Mouse (Mus musculus): ENCODE results near the gene Stoml1. TPM values are rescaled to one million over a fixed set of nuclear protein-coding genes. Genes with fewer than 3 reads are reported as not detected.

Stoml1 gene
- polyA plus RNA-seq, 1 experiment from 2014 or later: 107 TPM

DNA sequence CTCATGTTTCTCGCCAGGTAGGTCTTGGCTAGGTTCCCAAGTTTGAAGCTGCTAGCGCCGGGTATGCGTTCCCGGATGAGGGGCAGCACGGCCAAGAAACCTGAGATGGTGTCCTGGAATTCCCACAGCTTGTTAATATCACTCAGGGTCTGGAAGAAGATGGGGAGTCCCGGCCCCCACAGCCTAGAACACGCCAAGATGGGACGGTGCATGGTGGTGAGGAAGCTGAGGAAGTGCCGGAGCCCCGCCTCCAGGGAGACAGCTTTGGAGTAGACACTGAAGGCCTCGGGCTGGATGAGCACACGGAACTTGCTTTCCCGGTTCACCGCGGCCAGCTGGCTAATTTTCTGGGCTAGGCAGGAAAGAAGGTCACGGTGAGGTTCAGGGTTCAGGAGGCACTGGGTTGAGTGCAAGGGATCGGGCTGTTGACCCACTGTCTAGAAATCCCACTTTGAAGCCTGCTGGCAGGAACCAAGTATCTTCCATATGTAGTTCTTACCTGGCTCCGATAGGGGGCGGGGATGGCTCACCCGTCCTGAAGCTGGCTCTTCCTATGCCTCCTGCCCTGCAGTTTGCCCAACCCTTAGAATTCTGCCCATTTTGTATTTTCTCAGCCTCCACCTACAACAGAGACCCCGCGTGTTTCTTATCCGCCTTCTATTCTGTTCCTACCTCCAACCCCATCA is 32.6 kb upstream of the Stoml1 start:
- no peaks in the 10 kb centered on the region for H3K4me1 ChIP-seq (replicated peaks)
- H3K9me3 ChIP-seq: no peaks in the 10 kb centered on the region
- H3K4me3 ChIP-seq: no peak overlapping the region
- no peaks in the 10 kb centered on the region for H3K27me3 ChIP-seq
- ATAC-seq (ENCODE audit: low read depth): no peak
- no peak overlapping the region for H3K4me2 ChIP-seq
- H3K36me3 ChIP-seq: no peaks in the 10 kb centered on the region
- H3K27ac ChIP-seq (replicated peaks): no peak overlapping the region
- WGBS: 77% methylated on average over 24 of the region's 24 CpGs
- no peak overlapping the region for H3K9ac ChIP-seq

DNA sequence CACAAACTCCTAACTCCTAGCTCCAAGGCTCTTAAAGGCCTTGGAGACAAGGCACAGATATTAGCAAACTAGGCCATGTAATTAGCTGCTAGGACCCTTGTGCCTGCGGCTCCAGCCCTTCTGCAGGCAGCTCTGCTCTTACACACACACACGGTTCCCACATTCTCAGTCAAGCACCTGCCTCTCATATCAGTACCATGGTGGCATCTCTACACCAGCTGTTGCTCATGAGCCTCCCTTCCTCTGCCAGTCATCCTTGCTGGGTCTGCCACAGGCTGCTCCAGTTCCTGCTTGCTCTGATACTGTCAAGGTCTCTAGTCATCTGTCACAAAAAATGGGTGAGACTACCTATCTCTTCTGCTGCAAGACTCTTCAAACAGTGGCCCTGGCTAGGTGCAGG is 28.6 kb upstream of the Stoml1 start:
- Histone ChIP-seq H3K4me2 (no peak overlapping the region), H3K27ac (replicated peaks) (no peak overlapping the region), H3K27me3 (no peaks in the 10 kb centered on the region), H3K36me3 (no peaks in the 10 kb centered on the region), H3K4me1 (replicated peaks) (no peaks in the 10 kb centered on the region), H3K9ac (no peak overlapping the region), H3K4me3 (no peak overlapping the region), H3K9me3 (no peaks in the 10 kb centered on the region)
- ATAC-seq (ENCODE audit: low read depth): no peak
- WGBS: 90% methylated on average over 2 of the region's 2 CpGs

DNA sequence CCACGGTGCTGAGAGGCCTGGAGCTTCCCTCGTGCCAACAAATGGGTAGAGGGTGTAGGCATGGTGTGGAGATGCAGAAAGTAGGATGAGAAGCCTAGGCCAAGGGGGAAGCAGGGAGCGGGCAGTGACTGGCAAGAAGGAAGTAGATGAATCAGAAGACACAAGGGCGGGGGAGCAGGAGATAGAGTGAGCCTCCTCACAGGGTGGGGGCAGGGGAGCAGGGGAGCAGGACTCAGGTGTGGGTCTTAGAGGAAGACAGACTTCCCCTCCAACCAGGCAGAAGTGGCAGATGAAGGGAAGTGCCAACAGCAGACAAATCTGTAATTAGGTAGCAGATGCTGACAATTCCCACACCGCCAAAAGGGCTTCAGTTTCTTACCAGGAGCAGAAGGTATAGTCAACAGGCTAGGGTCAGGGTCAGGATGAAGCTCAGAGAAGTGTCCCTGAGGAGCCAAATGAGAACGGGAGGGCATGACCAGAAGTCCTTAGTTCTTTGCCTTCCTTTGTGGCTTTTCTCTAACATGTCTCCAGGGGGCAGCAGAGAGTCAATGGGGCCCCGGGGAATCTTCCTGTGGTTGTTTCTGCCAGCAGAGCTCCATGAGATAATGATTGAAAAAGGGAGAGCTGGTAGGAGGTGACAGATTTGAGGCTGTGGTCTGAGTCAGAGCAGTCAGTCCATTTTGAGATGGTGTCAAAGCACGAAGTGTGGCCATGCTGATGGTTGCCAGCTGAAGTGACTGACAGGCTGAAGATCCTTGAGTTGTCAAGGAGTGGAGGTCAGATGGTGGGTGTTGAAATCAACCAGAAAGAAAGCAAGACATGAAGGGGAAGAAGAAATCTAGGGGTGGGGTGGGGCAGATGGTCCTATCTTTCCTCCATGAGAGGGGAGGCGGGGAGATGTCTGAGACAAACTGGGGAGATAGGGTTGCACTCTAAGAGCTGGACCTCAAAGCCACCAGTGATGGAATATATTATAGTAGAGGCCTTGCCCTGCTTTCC is 26.8 kb upstream of the Stoml1 start:
- Histone ChIP-seq H3K27me3 (no peaks in the 10 kb centered on the region), H3K27ac (replicated peaks) (no peak overlapping the region), H3K4me2 (no peak overlapping the region), H3K4me3 (no peak overlapping the region), H3K9ac (no peak overlapping the region), H3K9me3 (no peaks in the 10 kb centered on the region), H3K4me1 (replicated peaks) (no peaks in the 10 kb centered on the region), H3K36me3 (no peaks in the 10 kb centered on the region)
- no peak for ATAC-seq (ENCODE audit: low read depth)
- WGBS: 63% methylated on average over 9 of the region's 9 CpGs

DNA sequence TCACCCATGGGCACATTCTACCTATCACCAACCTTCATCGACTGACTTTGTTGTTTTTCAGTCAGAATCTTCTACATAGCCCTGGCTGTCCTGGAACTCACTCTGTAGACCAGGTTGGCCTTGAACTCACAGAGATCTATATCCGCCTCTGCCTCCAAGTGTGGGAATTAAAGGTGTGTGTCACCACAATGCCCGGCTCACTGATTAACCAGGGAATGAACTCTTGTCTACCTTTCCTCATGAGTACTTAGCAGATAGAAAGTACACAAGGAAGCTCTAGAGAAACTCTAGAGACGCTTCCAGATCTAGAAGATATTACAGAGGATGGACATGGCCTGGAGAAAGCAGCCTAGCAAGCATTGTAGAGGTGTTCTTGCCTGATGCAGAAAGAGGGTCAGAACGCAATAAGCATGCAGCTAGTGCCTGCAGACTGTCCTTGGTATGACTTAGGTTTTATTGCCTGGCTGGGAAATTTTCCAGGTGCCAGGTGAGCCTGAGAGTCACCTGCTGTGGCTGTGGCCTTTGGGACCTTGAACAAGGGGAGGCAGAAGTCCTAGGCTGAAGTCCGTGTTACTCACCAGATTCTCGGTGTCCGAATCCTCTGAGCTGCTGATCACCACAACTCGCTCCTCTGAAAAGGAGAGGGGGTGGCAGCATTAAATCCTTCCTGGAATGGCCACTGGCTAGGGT is 24.0 kb upstream of the Stoml1 start:
- H3K9ac ChIP-seq: no peak overlapping the region
- H3K4me2 ChIP-seq: no peak overlapping the region
- no peaks in the 10 kb centered on the region for H3K27me3 ChIP-seq
- no peaks in the 10 kb centered on the region for H3K36me3 ChIP-seq
- H3K27ac ChIP-seq (replicated peaks): no peak overlapping the region
- no peak overlapping the region for H3K4me3 ChIP-seq
- WGBS: 93% methylated on average over 9 of the region's 9 CpGs
- ATAC-seq (ENCODE audit: low read depth): no peak
- H3K4me1 ChIP-seq (replicated peaks): peaks cover 6% of the 10 kb centered on the region
- no peaks in the 10 kb centered on the region for H3K9me3 ChIP-seq

DNA sequence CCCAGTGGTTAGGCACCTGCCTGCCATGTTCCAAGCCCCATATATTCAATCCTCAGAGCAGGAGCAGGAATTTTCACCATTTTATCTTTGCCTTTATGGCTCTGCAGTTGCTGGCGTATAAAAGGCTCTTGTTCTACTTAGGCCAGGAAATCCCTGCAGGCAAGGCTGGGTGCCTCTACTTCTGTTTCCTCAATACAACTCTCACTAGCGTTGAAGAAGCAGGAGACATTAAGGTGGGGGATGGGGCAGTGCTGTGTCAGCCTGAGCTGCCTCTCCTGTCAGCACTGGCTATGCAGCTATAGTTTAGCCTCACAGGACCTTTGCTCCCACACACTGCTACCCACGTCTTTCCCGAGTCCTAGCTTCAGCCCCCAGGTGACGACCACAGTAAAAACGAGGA is 21.2 kb upstream of the Stoml1 start:
- Histone ChIP-seq H3K4me2 (no peak overlapping the region), H3K4me1 (replicated peaks) (peaks cover 6% of the 10 kb centered on the region), H3K4me3 (no peak overlapping the region), H3K27ac (replicated peaks) (0 out of 2 replicates have a peak overlapping the region, but pooled peaks have one; percentile 7), H3K9me3 (no peaks in the 10 kb centered on the region), H3K27me3 (no peaks in the 10 kb centered on the region), H3K36me3 (no peaks in the 10 kb centered on the region), H3K9ac (no peak overlapping the region)
- no peak for ATAC-seq (ENCODE audit: low read depth)
- WGBS: 55% methylated on average over 6 of the region's 6 CpGs

DNA sequence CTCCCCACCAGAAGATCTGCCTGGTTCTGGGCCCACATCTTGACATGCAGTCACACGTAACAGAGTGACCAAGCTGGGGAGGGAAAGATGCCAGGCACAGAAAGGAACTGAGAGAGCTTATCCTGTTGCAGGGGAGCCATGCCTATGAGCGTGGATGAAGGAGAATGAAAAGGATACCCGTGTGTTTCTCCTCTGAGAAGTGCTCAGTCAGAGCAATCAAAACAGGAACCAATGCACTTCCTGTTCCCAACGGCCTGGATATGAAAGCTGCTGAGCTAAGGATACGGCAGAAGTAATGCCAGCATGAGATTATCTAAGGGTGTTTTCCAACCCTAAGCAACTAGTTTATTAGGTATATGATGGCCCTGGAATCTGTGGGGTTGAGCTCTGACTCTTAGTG is 20.6 kb upstream of the Stoml1 start:
- ATAC-seq (ENCODE audit: low read depth): no peak
- Histone ChIP-seq H3K27me3 (no peaks in the 10 kb centered on the region), H3K27ac (replicated peaks) (0 out of 2 replicates have a peak overlapping the region, but pooled peaks have one; percentile 7), H3K9me3 (no peaks in the 10 kb centered on the region), H3K4me1 (replicated peaks) (peaks cover 6% of the 10 kb centered on the region), H3K4me2 (no peak overlapping the region), H3K4me3 (no peak overlapping the region), H3K36me3 (no peaks in the 10 kb centered on the region), H3K9ac (no peak overlapping the region)
- WGBS: 69% methylated on average over 5 of the region's 5 CpGs

DNA sequence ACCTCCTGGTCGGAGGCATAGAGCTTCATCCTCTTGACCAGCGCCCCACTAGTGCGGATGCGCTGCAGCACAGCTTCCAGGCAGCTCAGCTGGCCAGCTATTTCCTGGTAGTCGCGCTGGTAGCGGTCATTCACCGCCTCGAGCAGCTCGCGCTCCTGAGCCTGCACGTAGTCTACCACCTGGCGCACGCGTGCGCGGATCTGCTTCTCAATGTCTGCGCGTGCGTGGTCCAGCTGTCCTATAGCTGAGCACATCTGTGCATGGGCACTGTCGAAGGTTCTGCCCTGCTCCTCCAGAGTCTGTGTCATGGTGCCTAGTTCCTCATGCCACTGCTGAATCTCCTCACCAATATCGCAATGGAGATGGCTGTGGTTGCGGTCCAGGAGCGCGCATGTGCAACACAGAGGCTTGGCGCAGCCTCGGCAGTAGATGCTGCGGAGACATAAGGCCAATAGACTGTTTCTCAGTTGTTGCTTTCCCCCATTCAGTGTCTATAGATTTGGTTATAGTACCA is 18.4 kb upstream of the Stoml1 start:
- Histone ChIP-seq H3K27ac (replicated peaks) (no peak overlapping the region), H3K9ac (no peak overlapping the region), H3K27me3 (no peaks in the 10 kb centered on the region), H3K9me3 (no peaks in the 10 kb centered on the region), H3K36me3 (no peaks in the 10 kb centered on the region), H3K4me3 (no peak overlapping the region), H3K4me1 (replicated peaks) (peaks cover 6% of the 10 kb centered on the region), H3K4me2 (no peak overlapping the region)
- 96% methylated on average over 28 of the region's 28 CpGs for WGBS
- no peak for ATAC-seq (ENCODE audit: low read depth)

DNA sequence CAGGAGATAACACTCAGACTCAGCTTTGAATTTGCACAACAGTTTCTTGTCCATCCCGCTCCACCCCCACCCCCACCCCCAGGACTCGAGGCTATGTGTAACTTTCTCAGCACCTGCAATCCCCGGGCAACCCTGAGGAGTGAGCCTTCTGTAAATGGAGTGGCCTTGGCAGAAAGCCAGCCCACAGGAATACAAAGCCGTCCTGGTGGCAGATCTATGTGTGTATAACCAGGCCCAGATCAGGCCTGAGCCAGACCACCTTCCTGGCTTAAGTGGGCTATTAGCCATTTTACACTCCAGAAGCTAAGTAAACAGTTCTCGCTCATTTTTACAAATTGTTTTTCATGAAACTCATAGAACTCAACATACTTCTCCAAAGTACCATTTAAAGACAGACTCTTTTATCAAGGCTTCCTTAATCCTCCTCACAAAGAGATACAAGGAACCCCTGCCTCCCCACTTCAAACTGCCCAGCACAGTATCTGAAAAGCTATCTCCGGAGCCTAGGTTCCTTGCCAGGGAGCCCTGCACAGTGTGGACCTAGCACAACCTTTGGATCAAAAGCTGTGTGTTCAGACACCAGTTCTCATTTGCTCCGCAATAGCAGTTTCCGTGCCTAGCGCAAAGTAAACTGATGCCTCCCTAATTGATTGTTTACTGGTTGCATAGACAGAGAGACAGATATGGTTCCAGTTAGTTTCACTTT is 11.0 kb upstream of the Stoml1 start:
- Histone ChIP-seq H3K27ac (replicated peaks) (0 out of 2 replicates have a peak overlapping the region, but pooled peaks have one; percentile 38), H3K36me3 (no peaks in the 10 kb centered on the region), H3K4me1 (replicated peaks) (peaks cover 23% of the 10 kb centered on the region), H3K9ac (no peak overlapping the region), H3K4me3 (no peak overlapping the region), H3K4me2 (no peak overlapping the region), H3K9me3 (no peaks in the 10 kb centered on the region), H3K27me3 (no peaks in the 10 kb centered on the region)
- WGBS: 53% methylated on average over 9 of the region's 9 CpGs
- ATAC-seq (ENCODE audit: low read depth): 0 out of 2 replicates have a peak, but pooled peaks have one; percentile 65

DNA sequence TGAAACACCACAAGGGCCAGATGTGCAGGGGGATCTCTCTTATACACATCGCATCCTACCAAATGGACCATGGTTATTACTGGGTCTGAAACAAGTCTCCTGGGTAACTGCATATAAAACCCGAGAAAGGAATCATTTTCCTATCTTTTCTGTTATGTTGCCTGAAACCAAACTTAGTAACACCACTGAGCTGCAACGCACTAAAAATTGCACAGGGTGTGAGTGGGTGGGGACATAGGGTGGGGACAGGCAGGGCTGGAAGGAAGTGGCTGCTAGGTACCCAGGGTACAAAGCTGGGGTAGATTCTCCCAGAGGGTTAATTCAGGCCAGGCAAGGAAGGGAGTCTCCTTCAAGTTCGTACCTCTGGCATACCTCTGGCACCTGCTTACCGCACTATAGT is 10.3 kb upstream of the Stoml1 start:
- Histone ChIP-seq H3K9me3 (no peaks in the 10 kb centered on the region), H3K9ac (no peak overlapping the region), H3K4me1 (replicated peaks) (peaks cover 31% of the 10 kb centered on the region), H3K4me2 (no peak overlapping the region), H3K27me3 (no peaks in the 10 kb centered on the region), H3K4me3 (no peak overlapping the region), H3K36me3 (no peaks in the 10 kb centered on the region), H3K27ac (replicated peaks) (0 out of 2 replicates have a peak overlapping the region, but pooled peaks have one; percentile 38)
- no peak for ATAC-seq (ENCODE audit: low read depth)
- WGBS: 77% methylated on average over 5 of the region's 5 CpGs

DNA sequence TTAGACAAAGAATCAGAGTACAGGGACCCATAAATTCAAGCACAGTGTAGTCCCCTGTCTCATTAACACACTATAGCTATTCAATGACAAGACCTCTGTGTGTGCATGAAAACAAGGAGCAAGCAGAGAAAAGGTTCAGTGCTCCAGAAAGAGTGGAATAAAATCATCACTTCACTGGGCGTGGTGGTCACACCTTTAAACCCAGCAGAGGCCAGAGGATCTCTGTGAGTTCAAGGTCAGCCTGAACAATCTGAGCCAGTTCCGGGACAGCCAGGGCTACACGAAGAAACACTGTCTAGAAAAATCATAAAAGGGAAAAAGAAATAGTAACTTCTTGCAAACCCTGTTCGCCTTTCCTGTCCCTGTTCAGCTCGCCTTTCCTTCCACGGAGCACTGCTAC is 9.3 kb upstream of the Stoml1 start:
- no peaks in the 10 kb centered on the region for H3K27me3 ChIP-seq
- H3K27ac ChIP-seq (replicated peaks): no peak overlapping the region
- H3K4me1 ChIP-seq (replicated peaks): peaks cover 35% of the 10 kb centered on the region
- H3K9me3 ChIP-seq: no peaks in the 10 kb centered on the region
- no peak for ATAC-seq (ENCODE audit: low read depth)
- no peak overlapping the region for H3K4me3 ChIP-seq
- H3K4me2 ChIP-seq: no peak overlapping the region
- WGBS: 78% methylated on average over 6 of the region's 6 CpGs
- H3K9ac ChIP-seq: no peak overlapping the region
- H3K36me3 ChIP-seq: no peaks in the 10 kb centered on the region

DNA sequence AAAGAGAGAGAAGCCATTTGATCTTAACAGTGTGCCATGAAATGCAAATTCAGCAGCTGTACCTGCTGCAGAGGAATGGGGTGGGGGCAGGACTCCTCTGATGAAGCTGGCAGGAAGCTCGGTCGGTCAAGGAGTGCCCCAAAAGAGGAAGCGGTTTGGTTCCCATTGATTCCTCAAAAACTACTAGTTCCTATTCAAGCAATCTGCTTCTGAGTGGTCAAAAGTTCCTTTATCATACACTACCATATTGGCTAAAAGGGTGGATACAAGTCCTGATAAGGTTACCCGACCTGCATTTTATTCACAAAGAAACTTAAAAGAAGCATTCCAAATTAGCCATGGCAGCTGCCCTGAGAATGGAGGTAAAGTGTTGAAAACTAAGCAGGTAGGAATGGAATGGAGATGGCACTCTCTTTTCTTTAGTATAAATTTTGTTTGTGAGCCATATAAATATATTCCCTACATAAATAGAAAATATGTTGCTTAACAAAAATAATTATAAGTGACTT is 6.8 kb upstream of the Stoml1 start:
- no peak overlapping the region for H3K9ac ChIP-seq
- no peaks in the 10 kb centered on the region for H3K9me3 ChIP-seq
- no peaks in the 10 kb centered on the region for H3K27me3 ChIP-seq
- 48% methylated on average over 4 of the region's 4 CpGs for WGBS
- no peak overlapping the region for H3K4me2 ChIP-seq
- peaks cover 50% of the 10 kb centered on the region for H3K4me1 ChIP-seq (replicated peaks)
- ATAC-seq (ENCODE audit: low read depth): no peak
- no peaks in the 10 kb centered on the region for H3K36me3 ChIP-seq
- no peak overlapping the region for H3K4me3 ChIP-seq
- H3K27ac ChIP-seq (replicated peaks): no peak overlapping the region
